Mouse (Mus musculus) stomach, postnatal 0 days (tissue): ENCODE measurements around the gene Pold2. TPM values are rescaled to one million over a fixed set of nuclear protein-coding genes. Genes with fewer than 3 reads are reported as not detected.
"Not testable (repeated sequence)": the region's sequence is repeated elsewhere in the genome, so short reads cannot be mapped to it uniquely, and the experiment has no call there.

Experiments
- ATAC-seq: fragments of 200-750 bp; cut with Nextera tagmentation; 2 replicates; pipeline ENCODE4 v1.8.0; 2017; ENCODE audit not compliant: low FRiP score, low TSS enrichment
- DNase-seq: peaks from one replicate; pipeline ENCODE4 v3.0.0-alpha.2; 2016; ENCODE audit warnings: low spot score
- H3K27ac ChIP-seq: fragments of 300-500 bp; sonication (generic); replicated peaks from 2 replicates; pipeline ENCODE4 v1.5.1; 2014; ENCODE audit warnings: mild to moderate bottlenecking, control low read depth
- H3K27me3 ChIP-seq: fragments of 300-500 bp; sonication (generic); 2 replicates; pipeline ENCODE4 v1.6.1; 2014; ENCODE audit warnings: low read length; ENCODE audit not compliant: control insufficient read depth, insufficient read depth
- H3K36me3 ChIP-seq: fragments of 300-500 bp; sonication (generic); 2 replicates; pipeline ENCODE4 v1.6.1; 2014; ENCODE audit warnings: low read length, mixed read lengths; ENCODE audit not compliant: control insufficient read depth, insufficient read depth
- H3K4me1 ChIP-seq: fragments of 300-500 bp; sonication (generic); replicated peaks from 2 replicates; pipeline ENCODE4 v1.6.1; 2014; ENCODE audit warnings: antibody characterized with exemption; ENCODE audit not compliant: control insufficient read depth, insufficient read depth
- H3K4me2 ChIP-seq: fragments of 300-500 bp; sonication (generic); replicated peaks from 2 replicates; pipeline ENCODE4 v1.6.1; 2014; ENCODE audit warnings: low read depth, mild to moderate bottlenecking, control low read depth, moderate library complexity
- H3K4me3 ChIP-seq: fragments of 300-500 bp; sonication (generic); 2 replicates; pipeline ENCODE4 v1.5.1; 2014; ENCODE audit warnings: low read depth, low read length, control low read depth
- H3K9ac ChIP-seq: fragments of 300-500 bp; sonication (generic); 2 replicates; pipeline ENCODE4 v1.6.1; 2014; ENCODE audit warnings: mild to moderate bottlenecking, low read length, control low read depth, mixed read lengths
- H3K9me3 ChIP-seq: fragments of 300-500 bp; sonication (generic); 2 replicates; pipeline ENCODE4 v1.6.1; 2016; ENCODE audit warnings: low read length; ENCODE audit not compliant: control insufficient read depth
- CTCF ChIP-seq: IDR thresholded peaks from 2 replicates; pipeline ENCODE4 v1.5.1; 2016; ENCODE audit warnings: antibody characterized with exemption, low read depth, mild to moderate bottlenecking, moderate library complexity
- EP300 ChIP-seq: optimal IDR thresholded peaks from 2 replicates; pipeline ENCODE3; 2016; ENCODE audit warnings: antibody characterized with exemption
- WGBS: fragments of 180-500 bp; shearing (Covaris S2); extraction: QIAGEN DNeasy Blood & Tissue Kit; methylation state at CpG from one replicate; pipeline ENCODE4 v1.1.7; 2014; 5-methylcytosine and 5-hydroxymethylcytosine counted together
- polyA plus RNA-seq: library from polyadenylated mRNA; unstranded; fragments of >200 nt; fragmentation: Nextera tagmentation; extraction: Ambion mirVana; gene quantifications from 2 replicates; pipeline ENCODE4 v1.2.1, GENCODE M21; 2015

Gene Pold2
- polyA plus RNA-seq, 1 experiment from 2014 or later, result 51.1 TPM

- peak overlapping the region; percentile 73; the same call in 1 of the 2 replicates for H3K27ac ChIP-seq
- DNase-seq (peak; percentile 35), ATAC-seq (0 out of 2 replicates have a peak, but pooled peaks have one; percentile 14)
- no peak for TF ChIP-seq CTCF
- TF ChIP-seq EP300, result no peak
- peaks cover 8% of the 10 kb centered on the region; the same call in 1 of the 2 replicates for H3K4me1 ChIP-seq
- 0 out of 2 replicates have a peak overlapping the region, but pooled peaks have one; percentile 6 for H3K4me3 ChIP-seq
- no peaks in the 10 kb centered on the region for H3K27me3 ChIP-seq
- peak overlapping the region; percentile 18; the same call in 1 of the 2 replicates for H3K9ac ChIP-seq
- no peaks in the 10 kb centered on the region for H3K9me3 ChIP-seq
- peak overlapping the region; percentile 42 for H3K4me2 ChIP-seq
- no peaks in the 10 kb centered on the region for H3K36me3 ChIP-seq
- WGBS, result 31% methylated on average over 16 of the region's 16 CpGs
Observed at GRCm38 (mm10) chr11:5897230-5897629, 19.1 kb upstream of the Pold2 start.

- Histone ChIP-seq H3K9ac (no peak overlapping the region), H3K4me2 (no peak overlapping the region), H3K36me3 (no peaks in the 10 kb centered on the region), H3K9me3 (no peaks in the 10 kb centered on the region), H3K4me3 (no peak overlapping the region), H3K4me1 (peaks cover 2% of the 10 kb centered on the region; the same call in 1 of the 2 replicates), H3K27ac (no peak overlapping the region), H3K27me3 (no peaks in the 10 kb centered on the region)
- DNase-seq (no peak), ATAC-seq (no peak)
- TF ChIP-seq EP300 (no peak), CTCF (no peak)
- 84% methylated on average over 6 of the region's 6 CpGs for WGBS
Observed at GRCm38 (mm10) chr11:5893807-5894206, 15.7 kb upstream of the Pold2 start.

- Histone ChIP-seq H3K4me3 (no peak overlapping the region), H3K9ac (no peak overlapping the region), H3K36me3 (no peaks in the 10 kb centered on the region), H3K9me3 (no peaks in the 10 kb centered on the region), H3K4me2 (no peak overlapping the region), H3K27me3 (no peaks in the 10 kb centered on the region), H3K27ac (no peak overlapping the region), H3K4me1 (peaks cover 2% of the 10 kb centered on the region; the same call in 1 of the 2 replicates)
- DNase-seq (no peak), ATAC-seq (no peak)
- WGBS, result 58% methylated on average over 4 of the region's 4 CpGs
- TF ChIP-seq EP300 (no peak), CTCF (no peak)
Observed at GRCm38 (mm10) chr11:5892810-5893368, 14.8 kb upstream of the Pold2 start.

GRCm38 (mm10) chr11:5892151-5892591 is 14.1 kb upstream of the Pold2 start:
- Histone ChIP-seq H3K4me2 (no peak overlapping the region), H3K27ac (no peak overlapping the region), H3K9ac (no peak overlapping the region), H3K4me3 (no peak overlapping the region), H3K27me3 (no peaks in the 10 kb centered on the region), H3K4me1 (no peaks in the 10 kb centered on the region; the same call in 1 of the 2 replicates), H3K36me3 (no peaks in the 10 kb centered on the region), H3K9me3 (no peaks in the 10 kb centered on the region)
- no peak for TF ChIP-seq EP300
- TF ChIP-seq CTCF, result no peak
- DNase-seq (no peak), ATAC-seq (0 out of 2 replicates have a peak, but pooled peaks have one; percentile 31)
- 24% methylated on average over 8 of the region's 8 CpGs for WGBS

- H3K27ac ChIP-seq, H3K9ac ChIP-seq, H3K4me1 ChIP-seq, DNase-seq, H3K36me3 ChIP-seq, H3K4me2 ChIP-seq, ATAC-seq, H3K9me3 ChIP-seq, H3K27me3 ChIP-seq, H3K4me3 ChIP-seq: not testable (repeated sequence)
- 69% methylated on average over 5 of the region's 5 CpGs for WGBS
Observed at GRCm38 (mm10) chr11:5888563-5888962, 10.5 kb upstream of the Pold2 start.

GRCm38 (mm10) chr11:5887250-5887649 is 9.2 kb upstream of the Pold2 start:
- no peaks in the 10 kb centered on the region for H3K27me3 ChIP-seq
- TF ChIP-seq CTCF (0 out of 2 replicates have a peak, but pooled peaks have one; percentile 3), EP300 (no peak)
- ATAC-seq, result no peak
- H3K9ac ChIP-seq, result no peak overlapping the region
- H3K36me3 ChIP-seq, result no peaks in the 10 kb centered on the region
- H3K4me3 ChIP-seq, result no peak overlapping the region
- H3K9me3 ChIP-seq, result no peaks in the 10 kb centered on the region
- H3K4me2 ChIP-seq, result no peak overlapping the region
- no peaks in the 10 kb centered on the region for H3K4me1 ChIP-seq
- no peak overlapping the region for H3K27ac ChIP-seq
- 33% methylated on average over 5 of the region's 5 CpGs for WGBS
- DNase-seq, result no peak
